Mouse (Mus musculus) MEL (cell line): ENCODE measurements around the gene Tmub2. TPM values are rescaled to one million over a fixed set of nuclear protein-coding genes. Genes with fewer than 3 reads are reported as not detected.
A peak's percentile ranks its signal among the peaks of the same experiment; 100 is the strongest.

Experiments used
- DNase-seq: peaks from one replicate; pipeline ENCODE4 v3.0.0; 2011; ENCODE audit warnings: low read depth, low spot score
- H3K27ac ChIP-seq: 2 replicates; pipeline ENCODE4 v1.5.1; 2012; ENCODE audit warnings: low read depth, mild to moderate bottlenecking, control low read depth, low read length, moderate library complexity; ENCODE audit not compliant: control insufficient read depth
- H3K27me3 ChIP-seq, 2 experiments: fragments of 150-350 bp in 1 of 2; sonication (generic) in 1 of 2; 2 replicates each; pipeline ENCODE4 v1.6.1; 2012; ENCODE audit warnings: low read length in 2 of 2, mild to moderate bottlenecking in 2 of 2, improper control_type of control experiment in 1 of 2, moderate library complexity in 1 of 2; ENCODE audit not compliant: insufficient read depth in 2 of 2, control insufficient read depth in 1 of 2
- H3K36me3 ChIP-seq, 2 experiments: 2 replicates each; pipeline ENCODE4 v1.6.1; 2012 to 2014; ENCODE audit warnings: low read length in 2 of 2, improper control_type of control experiment in 1 of 2, inconsistent platforms in 1 of 2, mild to moderate bottlenecking in 1 of 2; ENCODE audit not compliant: insufficient read depth in 2 of 2, control insufficient read depth in 1 of 2
- H3K4me1 ChIP-seq, 2 experiments: fragments of 150-350 bp in 1 of 2; sonication (generic) in 1 of 2; 2 replicates each; pipeline ENCODE4 v1.6.1; 2012; ENCODE audit warnings: low read length in 2 of 2, improper control_type of control experiment in 1 of 2, mild to moderate bottlenecking in 1 of 2; ENCODE audit not compliant: insufficient read depth in 2 of 2, control insufficient read depth in 1 of 2
- H3K4me3 ChIP-seq, 2 experiments: fragments of 150-350 bp in 1 of 2; sonication (generic) in 1 of 2; 2 replicates each; pipeline ENCODE4 v1.5.1; 2012; ENCODE audit warnings: low read depth in 2 of 2, low read length in 2 of 2, mild to moderate bottlenecking in 2 of 2, moderate library complexity in 2 of 2, control low read depth in 1 of 2, improper control_type of control experiment in 1 of 2; ENCODE audit not compliant: control insufficient read depth in 1 of 2, insufficient read depth in 1 of 2
- H3K79me2 ChIP-seq: 2 replicates; pipeline ENCODE4 v1.6.1; 2012; ENCODE audit warnings: mild to moderate bottlenecking, low read length, moderate library complexity; ENCODE audit not compliant: control insufficient read depth, poor library complexity, insufficient read depth
- H3K9ac ChIP-seq: 2 replicates; pipeline ENCODE4 v1.6.1; 2012; ENCODE audit warnings: low read depth, mild to moderate bottlenecking, control low read depth, low read length, moderate library complexity; ENCODE audit not compliant: control insufficient read depth, poor library complexity, severe bottlenecking
- H3K9me3 ChIP-seq: fragments of 150-350 bp; sonication (generic); replicated peaks from 2 replicates; pipeline ENCODE4 v1.6.1; 2012; ENCODE audit warnings: mild to moderate bottlenecking, low read length, improper control_type of control experiment, moderate library complexity; ENCODE audit not compliant: insufficient read depth
- BHLHE40 ChIP-seq: IDR thresholded peaks from 2 replicates; pipeline ENCODE4 v1.6.1; 2012; ENCODE audit warnings: low read depth, mild to moderate bottlenecking, inconsistent platforms, low read length, improper control_type of control experiment, borderline replicate concordance
- CHD1 ChIP-seq: IDR thresholded peaks from 2 replicates; pipeline ENCODE4 v1.6.1; 2012; ENCODE audit warnings: low read depth, mild to moderate bottlenecking, inconsistent platforms, low read length, improper control_type of control experiment
- CTCF ChIP-seq, 3 experiments: IDR thresholded peaks in 2 of 3; conservative IDR thresholded peaks in 1 of 3; 2 replicates each; pipeline ENCODE4 v1.5.1; 2011 to 2012; ENCODE audit warnings: low read length in 3 of 3, low read depth in 2 of 3, mild to moderate bottlenecking in 2 of 3, improper control_type of control experiment in 1 of 3, inconsistent platforms in 1 of 3, mixed read lengths in 1 of 3, moderate library complexity in 1 of 3; ENCODE audit not compliant: control insufficient read depth in 1 of 3, insufficient read depth in 1 of 3, poor library complexity in 1 of 3, severe bottlenecking in 1 of 3
- ELF1 ChIP-seq: IDR thresholded peaks from 2 replicates; pipeline ENCODE4 v1.6.1; 2014; ENCODE audit warnings: low read depth, mild to moderate bottlenecking, inconsistent platforms, low read length, improper control_type of control experiment, moderate library complexity
- EP300 ChIP-seq, 2 experiments: IDR thresholded peaks; 2 replicates each; pipeline ENCODE4 v1.6.1; 2011; ENCODE audit warnings: improper control_type of control experiment in 2 of 2, low read length in 2 of 2, low read depth in 1 of 2, mild to moderate bottlenecking in 1 of 2
- ETS1 ChIP-seq: IDR thresholded peaks from 2 replicates; pipeline ENCODE4 v1.6.1; 2012; ENCODE audit warnings: low read depth, mild to moderate bottlenecking, inconsistent platforms, low read length, improper control_type of control experiment, moderate library complexity
- GATA1 ChIP-seq: IDR thresholded peaks from 2 replicates; pipeline ENCODE4 v1.6.1; 2011; ENCODE audit warnings: low read depth, low read length, improper control_type of control experiment
- HCFC1 ChIP-seq: IDR thresholded peaks from 2 replicates; pipeline ENCODE4 v1.6.1; 2012; ENCODE audit warnings: low read depth, mild to moderate bottlenecking, inconsistent platforms, low read length, improper control_type of control experiment, moderate library complexity
- JUND ChIP-seq: IDR thresholded peaks from 2 replicates; pipeline ENCODE4 v1.6.1; 2011; ENCODE audit warnings: low read depth, mild to moderate bottlenecking, improper control_type of control experiment, low read length
- KAT2A ChIP-seq: conservative IDR thresholded peaks from 2 replicates; pipeline ENCODE4 v1.6.1; 2012; ENCODE audit warnings: low read depth, low read length, improper control_type of control experiment, inconsistent platforms
- MAFK ChIP-seq: IDR thresholded peaks from 2 replicates; pipeline ENCODE4 v1.6.1; 2011; ENCODE audit warnings: low read depth, mild to moderate bottlenecking, low read length, improper control_type of control experiment, borderline replicate concordance
- MAX ChIP-seq: IDR thresholded peaks from 2 replicates; pipeline ENCODE4 v1.6.1; 2011; ENCODE audit warnings: low read length, improper control_type of control experiment
- MAZ ChIP-seq: IDR thresholded peaks from 2 replicates; pipeline ENCODE4 v1.6.1; 2012; ENCODE audit warnings: low read depth, mild to moderate bottlenecking, inconsistent platforms, low read length, improper control_type of control experiment
- MEF2A ChIP-seq: IDR thresholded peaks from 2 replicates; pipeline ENCODE4 v1.6.1; 2014; ENCODE audit warnings: low read depth, mild to moderate bottlenecking, inconsistent platforms, low read length, improper control_type of control experiment; ENCODE audit not compliant: poor library complexity, insufficient replicate concordance, severe bottlenecking; ENCODE audit errors: extremely low read depth
- MYC ChIP-seq: IDR thresholded peaks from 2 replicates; pipeline ENCODE4 v1.6.1; 2011; ENCODE audit warnings: low read depth, mild to moderate bottlenecking, low read length, improper control_type of control experiment, moderate library complexity
- NELFE ChIP-seq: IDR thresholded peaks from 2 replicates; pipeline ENCODE4 v1.6.1; 2011; ENCODE audit warnings: low read depth, low read length, improper control_type of control experiment
- POLR2A ChIP-seq, 2 experiments: IDR thresholded peaks; 2 replicates each; pipeline ENCODE4 v1.6.1; 2011 to 2012; ENCODE audit warnings: low read length in 2 of 2, mild to moderate bottlenecking in 2 of 2, control low read depth in 1 of 2, improper control_type of control experiment in 1 of 2, low read depth in 1 of 2, moderate library complexity in 1 of 2; ENCODE audit not compliant: control insufficient read depth in 1 of 2, insufficient read depth in 1 of 2, poor library complexity in 1 of 2
- POLR2AphosphoS2 ChIP-seq: IDR thresholded peaks from 2 replicates; pipeline ENCODE4 v1.6.1; 2011; ENCODE audit warnings: low read length, improper control_type of control experiment
- RAD21 ChIP-seq: IDR thresholded peaks from 2 replicates; pipeline ENCODE4 v1.6.1; 2011; ENCODE audit warnings: mild to moderate bottlenecking, low read depth, low read length, improper control_type of control experiment
- RCOR1 ChIP-seq: IDR thresholded peaks from 2 replicates; pipeline ENCODE4 v1.6.1; 2012; ENCODE audit warnings: low read depth, mild to moderate bottlenecking, inconsistent platforms, low read length, improper control_type of control experiment
- SIN3A ChIP-seq: IDR thresholded peaks from 2 replicates; pipeline ENCODE4 v1.6.1; 2012; ENCODE audit warnings: low read length, improper control_type of control experiment, inconsistent platforms
- TAL1 ChIP-seq: IDR thresholded peaks from 2 replicates; pipeline ENCODE4 v1.6.1; 2012; ENCODE audit warnings: mild to moderate bottlenecking, inconsistent platforms, low read length, moderate library complexity, mixed read lengths
- TCF12 ChIP-seq: IDR thresholded peaks from 2 replicates; pipeline ENCODE4 v1.6.1; 2014; ENCODE audit warnings: low read depth, mild to moderate bottlenecking, inconsistent platforms, low read length, improper control_type of control experiment, moderate library complexity
- ZC3H11A ChIP-seq: IDR thresholded peaks from 2 replicates; pipeline ENCODE4 v1.6.1; 2012; ENCODE audit warnings: low read depth, mild to moderate bottlenecking, inconsistent platforms, low read length, improper control_type of control experiment
- ZKSCAN1 ChIP-seq: IDR thresholded peaks from 2 replicates; pipeline ENCODE4 v1.6.1; 2012; ENCODE audit warnings: low read depth, mild to moderate bottlenecking, inconsistent platforms, low read length, improper control_type of control experiment, moderate library complexity
- ZMIZ1 ChIP-seq: IDR thresholded peaks from 2 replicates; pipeline ENCODE4 v1.6.1; 2012; ENCODE audit warnings: low read depth, mild to moderate bottlenecking, inconsistent platforms, low read length, improper control_type of control experiment, moderate library complexity
- ZNF384 ChIP-seq: IDR thresholded peaks from 2 replicates; pipeline ENCODE4 v1.6.1; 2012; ENCODE audit warnings: low read depth, mild to moderate bottlenecking, inconsistent platforms, low read length, improper control_type of control experiment
- polyA plus RNA-seq, 2 experiments: library from polyadenylated mRNA; stranded (reverse) in 1 of 2; unstranded in 1 of 2; fragments of >175 nt in 1 of 2; fragments of >200 nt in 1 of 2; gene quantifications; 2 replicates each; pipeline versions ENCODE4 v1.2.1 to v1.2.4; 2012; ENCODE audit warnings: low replicate concordance in 2 of 2, low read depth in 1 of 2; ENCODE audit not compliant: insufficient read length in 2 of 2, insufficient read depth in 1 of 2, missing spikeins in 1 of 2
- total RNA-seq: library from RNA; depleted of rRNA; stranded (reverse); fragments of 300-350 nt; gene quantifications from 2 replicates; pipeline ENCODE4 v1.2.3, GENCODE M21; 2012

Tmub2 gene
- total and polyA plus RNA-seq, 3 experiments, result 29.3 to 40.5 TPM; not detected in 1

DNA sequence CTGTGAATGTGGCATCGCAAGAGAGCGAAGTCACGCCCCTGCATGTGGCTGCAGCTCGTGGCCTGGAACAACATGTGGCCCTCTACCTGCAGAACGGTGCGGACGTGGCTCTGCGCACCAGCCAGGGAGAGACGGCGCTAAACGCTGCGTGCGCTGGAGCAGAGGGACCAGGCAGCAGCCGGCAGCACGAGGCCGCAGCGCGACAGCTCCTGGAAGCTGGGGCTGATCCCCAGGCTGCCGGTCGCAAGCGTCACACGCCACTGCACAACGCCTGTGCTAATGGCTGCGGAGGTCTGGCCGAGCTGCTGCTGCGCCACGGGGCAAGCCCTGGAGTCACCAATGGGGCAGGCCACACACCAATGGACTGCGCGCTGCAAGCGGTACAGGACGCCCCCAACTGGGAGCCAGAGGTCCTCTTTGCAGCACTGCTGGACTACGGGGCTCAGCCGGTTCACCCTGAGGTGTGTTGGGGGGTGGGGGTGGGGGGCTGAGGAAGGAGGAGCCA lies 8.3 kb upstream of the Tmub2 start (continued):
- TF ChIP-seq JUND (no peak), GATA1 (no peak), MAFK (no peak), CHD1 (no peak; the same call in 1 of the 2 replicates), TCF12 (no peak), HCFC1 (peak; percentile 11; the same call in 1 of the 2 replicates), POLR2AphosphoS2 (0 out of 2 replicates have a peak, but pooled peaks have one; percentile 22), ZMIZ1 (no peak), MYC (peak; percentile 94), RAD21 (no peak; the same call in 1 of the 2 replicates), ETS1 (no peak), MEF2A (no peak; the same call in 1 of the 2 replicates), MAX (peak; percentile 98), SIN3A (peak; percentile 79; the same call in 1 of the 2 replicates), KAT2A (no peak; the same call in 1 of the 2 replicates), ZNF384 (no peak), TAL1 (no peak), BHLHE40 (no peak), ELF1 (no peak), POLR2A (IDR thresholded peaks at IDR 0.05; ENCODE audit: control insufficient read depth in 1 of 2, insufficient read depth in 1 of 2, low read depth in 1 of 2, low read length in 2 of 2, poor library complexity in 1 of 2) (peak; percentile 80 to 84), MAZ (peak; percentile 39; the same call in 1 of the 2 replicates)

DNA sequence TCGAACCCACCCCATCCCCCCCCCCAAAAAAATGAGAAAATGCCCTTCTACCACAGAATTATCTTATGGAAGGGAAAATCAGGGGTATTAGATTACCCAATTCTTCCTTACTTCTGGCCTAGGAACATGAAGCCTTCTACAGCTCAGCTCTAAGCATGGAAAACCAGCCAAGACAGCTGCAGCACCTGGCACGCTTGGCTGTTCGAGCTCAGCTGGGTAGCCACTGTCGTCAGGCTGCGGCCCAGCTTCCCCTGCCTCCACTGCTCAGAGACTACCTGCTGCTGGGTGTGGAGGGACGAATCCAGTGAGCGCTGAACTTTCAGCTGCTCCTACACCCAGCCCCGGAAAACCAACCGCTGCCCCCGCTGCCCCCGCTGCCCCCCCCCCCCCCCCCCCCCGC lies 7.0 kb upstream of the Tmub2 start:
- Histone ChIP-seq H3K27me3 (no peaks in the 10 kb centered on the region), H3K9me3 (no peaks in the 10 kb centered on the region), H3K36me3 (peaks cover 0 to 8% of the 10 kb centered on the region in 2 experiments; a peak in 2 of 4 replicates), H3K4me3 (no peak overlapping the region)
- TF ChIP-seq CTCF (IDR thresholded peaks at IDR 0.05 in 2 of 3, conservative IDR thresholded peaks at IDR 0.05 in 1 of 3; ENCODE audit: control insufficient read depth in 1 of 3, insufficient read depth in 1 of 3, low read depth in 2 of 3, low read length in 3 of 3, poor library complexity in 1 of 3, severe bottlenecking in 1 of 3) (no peak), RCOR1 (no peak), ETS1 (no peak), NELFE (no peak), EP300 (IDR thresholded peaks at IDR 0.05; ENCODE audit: low read depth in 1 of 2, low read length in 2 of 2) (no peak), ZC3H11A (no peak), BHLHE40 (no peak), ZKSCAN1 (no peak), HCFC1 (no peak), MAX (no peak), ELF1 (no peak), POLR2A (IDR thresholded peaks at IDR 0.05; ENCODE audit: control insufficient read depth in 1 of 2, insufficient read depth in 1 of 2, low read depth in 1 of 2, low read length in 2 of 2, poor library complexity in 1 of 2) (no peak)
- TF ChIP-seq, all 39 proteins: peak for 0
- H3K27ac ChIP-seq, result no peak overlapping the region
- H3K9ac ChIP-seq, result no peak overlapping the region
- H3K79me2 ChIP-seq, result peaks cover 7% of the 10 kb centered on the region
- H3K4me1 ChIP-seq, result peaks cover 8 to 12% of the 10 kb centered on the region in 2 experiments
- DNase-seq, result no peak
